Mouse (Mus musculus) cerebellum, adult 11 months (tissue): Measurements from ENCODE around the gene Acp7.
"Not testable (repeated sequence)": the region's sequence is repeated elsewhere in the genome, so short reads cannot be mapped to it uniquely, and the experiment has no call there.

Experiments used
- DNase-seq: peaks from one replicate; pipeline ENCODE4 v3.0.0; 2022

The Acp7 gene

GRCm38 (mm10) chr7:28631073-28631472 is at the start of gene Acp7:
TSS of gene Acp7 (minus strand) at chr7:28631332.
- no peak for DNase-seq

GRCm38 (mm10) chr7:28677624-28678023 is 46.5 kb upstream of the Acp7 start:
- no peak for DNase-seq

GRCm38 (mm10) chr7:28676811-28677541 is 45.8 kb upstream of the Acp7 start:
- DNase-seq = no peak

GRCm38 (mm10) chr7:28675746-28676145 is 44.6 kb upstream of the Acp7 start:
- DNase-seq = no peak

GRCm38 (mm10) chr7:28674994-28675393 is 43.9 kb upstream of the Acp7 start:
- no peak for DNase-seq

- not testable (repeated sequence) for DNase-seq
Measured at GRCm38 (mm10) chr7:28672786-28673185, 41.7 kb upstream of the Acp7 start.

- DNase-seq = no peak
Measured at GRCm38 (mm10) chr7:28672276-28672675, 41.1 kb upstream of the Acp7 start.

- no peak for DNase-seq
Measured at GRCm38 (mm10) chr7:28671172-28671571, 40.0 kb upstream of the Acp7 start.

GRCm38 (mm10) chr7:28665620-28666579 is 34.8 kb upstream of the Acp7 start:
- DNase-seq = no peak

- DNase-seq = no peak
Measured at GRCm38 (mm10) chr7:28656430-28656829, 25.3 kb upstream of the Acp7 start.

- no peak for DNase-seq
Measured at GRCm38 (mm10) chr7:28651157-28651556, 20.0 kb upstream of the Acp7 start.

- no peak for DNase-seq
Measured at GRCm38 (mm10) chr7:28647016-28647415, 15.9 kb upstream of the Acp7 start.

- no peak for DNase-seq
Measured at GRCm38 (mm10) chr7:28645947-28646475, 14.9 kb upstream of the Acp7 start.

- no peak for DNase-seq
Measured at GRCm38 (mm10) chr7:28645366-28645765, 14.2 kb upstream of the Acp7 start.

- no peak for DNase-seq
Measured at GRCm38 (mm10) chr7:28641546-28641945, 10.4 kb upstream of the Acp7 start.

GRCm38 (mm10) chr7:28637511-28637910 is 6.4 kb upstream of the Acp7 start:
- no peak for DNase-seq

- DNase-seq = no peak
Measured at GRCm38 (mm10) chr7:28634128-28634527, 3.0 kb upstream of the Acp7 start.

GRCm38 (mm10) chr7:28624791-28625190 is 6.3 kb downstream of the Acp7 start:
- no peak for DNase-seq

- DNase-seq = no peak
Measured at GRCm38 (mm10) chr7:28619098-28619715, 11.9 kb downstream of the Acp7 start.

GRCm38 (mm10) chr7:28605951-28606350 is 25.2 kb downstream of the Acp7 start:
- no peak for DNase-seq

- DNase-seq = not testable (repeated sequence)
Measured at GRCm38 (mm10) chr7:28603788-28604187, 27.3 kb downstream of the Acp7 start.

GRCm38 (mm10) chr7:28603136-28603535 is 28.0 kb downstream of the Acp7 start:
- DNase-seq = no peak

- peak; percentile 60 for DNase-seq
Measured at GRCm38 (mm10) chr7:28601668-28602067, 29.5 kb downstream of the Acp7 start.
